8 mouse cellular contexts compared by ENCODE assay signal in genomic region chr3:104782061-104782681, GRCm38 (mm10). TPM values are rescaled to one million over a fixed set of nuclear protein-coding genes. Genes with fewer than 3 reads are reported as not detected.
DNase-seq lines count a peak whose midpoint lies in the region; ATAC-seq and TF ChIP-seq lines count a peak whose summit lies in the region.

No protein-coding gene starts in this region.

- TF ChIP-seq POLR2A in small intestine, adult 2 months (IDR thresholded peaks at IDR 0.05; ENCODE audit: low read depth, low read length): no peak

- no peaks in the 10 kb centered on the region for H3K9me3 ChIP-seq in forebrain, embryonic 10.5 days
- H3K9me3 ChIP-seq in forebrain, embryonic 11.5 days (ENCODE audit: control insufficient read depth, low read length): no peaks in the 10 kb centered on the region
- no peaks in the 10 kb centered on the region for H3K9me3 ChIP-seq in forebrain, embryonic 16.5 days (ENCODE audit: control insufficient read depth, low read length)
- H3K9me3 ChIP-seq in hindbrain, embryonic 14.5 days (ENCODE audit: control insufficient read depth, low read length): no peaks in the 10 kb centered on the region
- no peaks in the 10 kb centered on the region for H3K9me3 ChIP-seq in liver, embryonic 13.5 days (replicated peaks)

- no peaks in the 10 kb centered on the region for H3K36me3 ChIP-seq in forebrain, embryonic 10.5 days (replicated peaks)
- H3K36me3 ChIP-seq in forebrain, embryonic 11.5 days (ENCODE audit: control insufficient read depth, insufficient read depth, low read length): no peaks in the 10 kb centered on the region
- no peaks in the 10 kb centered on the region for H3K36me3 ChIP-seq in forebrain, embryonic 16.5 days (ENCODE audit: control insufficient read depth, insufficient read depth)
- H3K36me3 ChIP-seq in hindbrain, embryonic 14.5 days (replicated peaks; ENCODE audit: control insufficient read depth, insufficient read depth): no peaks in the 10 kb centered on the region
- no peaks in the 10 kb centered on the region for H3K36me3 ChIP-seq in liver, embryonic 13.5 days
- 0 out of 2 replicates have a peak, but pooled peaks cover 1% of the 10 kb centered on the region for H3K36me3 ChIP-seq in small intestine, adult 2 months (ENCODE audit: control insufficient read depth, insufficient read depth, low read length)

- H3K4me1 ChIP-seq in forebrain, embryonic 10.5 days: peaks cover 27% of the 10 kb centered on the region
- H3K4me1 ChIP-seq in forebrain, embryonic 11.5 days (replicated peaks; ENCODE audit: control insufficient read depth, insufficient read depth, low read length): peaks cover 9% of the 10 kb centered on the region
- peaks cover 18% of the 10 kb centered on the region for H3K4me1 ChIP-seq in forebrain, embryonic 16.5 days (replicated peaks; ENCODE audit: control insufficient read depth, insufficient read depth, low read length)
- peaks cover 14% of the 10 kb centered on the region for H3K4me1 ChIP-seq in hindbrain, embryonic 14.5 days (replicated peaks; ENCODE audit: control insufficient read depth, insufficient read depth, low read length)
- H3K4me1 ChIP-seq in liver, embryonic 13.5 days (replicated peaks): peaks cover 24% of the 10 kb centered on the region
- H3K4me1 ChIP-seq in small intestine, adult 2 months (ENCODE audit: control insufficient read depth, insufficient read depth, insufficient read length, low read length): peaks cover 37% of the 10 kb centered on the region

- H3K9ac ChIP-seq in forebrain, embryonic 11.5 days (ENCODE audit: low read length): no peak overlapping the region
- H3K9ac ChIP-seq in forebrain, embryonic 16.5 days (replicated peaks; ENCODE audit: low read depth, low read length): no peak overlapping the region
- no peak overlapping the region for H3K9ac ChIP-seq in hindbrain, embryonic 14.5 days
- H3K9ac ChIP-seq in liver, embryonic 13.5 days: no peak overlapping the region

- peaks cover 100% of the 10 kb centered on the region for H3K27me3 ChIP-seq in forebrain, embryonic 10.5 days (ENCODE audit: poor library complexity, severe bottlenecking)
- peaks cover 54% of the 10 kb centered on the region for H3K27me3 ChIP-seq in forebrain, embryonic 11.5 days (ENCODE audit: control insufficient read depth, insufficient read depth, low read length)
- H3K27me3 ChIP-seq in forebrain, embryonic 16.5 days (replicated peaks; ENCODE audit: control insufficient read depth, insufficient read depth, low read length): peaks cover 60% of the 10 kb centered on the region
- H3K27me3 ChIP-seq in hindbrain, embryonic 14.5 days (ENCODE audit: control insufficient read depth, insufficient read depth, low read length): peaks cover 82% of the 10 kb centered on the region
- H3K27me3 ChIP-seq in liver, embryonic 13.5 days: peaks cover 98% of the 10 kb centered on the region
- H3K27me3 ChIP-seq in small intestine, adult 2 months (ENCODE audit: control insufficient read depth, insufficient read depth, low read length): peaks cover 23% of the 10 kb centered on the region

- H3K27ac ChIP-seq in forebrain, embryonic 10.5 days: no peak overlapping the region
- H3K27ac ChIP-seq in forebrain, embryonic 11.5 days (ENCODE audit: low read depth, low read length): no peak overlapping the region
- H3K27ac ChIP-seq in forebrain, embryonic 16.5 days (ENCODE audit: low read length): no peak overlapping the region
- no peak overlapping the region for H3K27ac ChIP-seq in hindbrain, embryonic 14.5 days
- H3K27ac ChIP-seq in liver, embryonic 13.5 days: no peak overlapping the region
- H3K27ac ChIP-seq in small intestine, adult 2 months (ENCODE audit: insufficient read depth, low read depth, low read length): peak overlapping the region; percentile 67

- 15% methylated on average over 12 of the region's 12 CpGs for WGBS in forebrain, embryonic 10.5 days
- 13% methylated on average over 12 of the region's 12 CpGs for WGBS in forebrain, embryonic 11.5 days
- WGBS in forebrain, embryonic 16.5 days: 14% methylated on average over 12 of the region's 12 CpGs
- 11% methylated on average over 12 of the region's 12 CpGs for WGBS in hindbrain, embryonic 14.5 days
- 20% methylated on average over 12 of the region's 12 CpGs for whole genome bisulfite sequencing in liver, embryonic 13.5 days (ENCODE audit: insufficient replicate concordance)
- WGBS in small intestine, adult 2 months: 32% methylated on average over 12 of the region's 12 CpGs

- no peak overlapping the region; the same call in 1 of the 2 replicates for H3K4me2 ChIP-seq in forebrain, embryonic 11.5 days (ENCODE audit: low read depth, low read length, severe bottlenecking)
- no peak overlapping the region; the same call in 1 of the 2 replicates for H3K4me2 ChIP-seq in forebrain, embryonic 16.5 days (ENCODE audit: low read length)
- H3K4me2 ChIP-seq in hindbrain, embryonic 14.5 days (replicated peaks): peak overlapping the region; percentile 63; the same call in 1 of the 2 replicates
- peak overlapping the region; percentile 78 for H3K4me2 ChIP-seq in liver, embryonic 13.5 days

- no peak for ATAC-seq in forebrain, embryonic 11.5 days (replicated peaks; ENCODE audit: low FRiP score)
- no peak for ATAC-seq in forebrain, embryonic 16.5 days
- no peak for ATAC-seq in hindbrain, embryonic 14.5 days (ENCODE audit: low FRiP score)
- ATAC-seq in liver, embryonic 13.5 days (ENCODE audit: low read depth): no peak

- no peak for DNase-seq in forebrain, embryonic 10.5 days (ENCODE audit: extremely low spot score, low spot score)
- DNase-seq in forebrain, embryonic 11.5 days (ENCODE audit: low spot score): no peak
- DNase-seq in hindbrain, embryonic 14.5 days (ENCODE audit: low spot score): no peak
- DNase-seq in liver, embryonic 13.5 days: no peak
- DNase-seq in layer of hippocampus, adult 11-12 months (ENCODE audit: low spot score): no peak
- DNase-seq in cerebellum, postnatal 25 days: no peak

- peak overlapping the region; percentile 59 for H3K4me3 ChIP-seq in forebrain, embryonic 10.5 days
- no peak overlapping the region for H3K4me3 ChIP-seq in forebrain, embryonic 11.5 days (ENCODE audit: low read depth, low read length)
- peak overlapping the region; percentile 48; the same call in 1 of the 2 replicates for H3K4me3 ChIP-seq in forebrain, embryonic 16.5 days (replicated peaks; ENCODE audit: low read length)
- no peak overlapping the region for H3K4me3 ChIP-seq in hindbrain, embryonic 14.5 days (replicated peaks; ENCODE audit: low read length)
- peak overlapping the region; percentile 59 for H3K4me3 ChIP-seq in liver, embryonic 13.5 days (replicated peaks)
- H3K4me3 ChIP-seq in small intestine, adult 2 months (ENCODE audit: low read depth, low read length): peak overlapping the region; percentile 78

- no peak for TF ChIP-seq CTCF in small intestine, adult 2 months (IDR thresholded peaks at IDR 0.05; ENCODE audit: extremely low read depth, insufficient read length, insufficient replicate concordance, low read depth, low read length)

RNA-seq across cellular contexts. Expression of gene Fam19a3, which starts 0.5 kb away (rescaled TPM):
- not detected in 2 replicates for polyA plus RNA-seq in forebrain, embryonic 10.5 days (2016; fragmentation: Nextera tagmentation; extraction: Ambion mirVana)
- 0.24 TPM in 1 of 2 replicates, not detected in the other for polyA plus RNA-seq in forebrain, embryonic 11.5 days (2014; fragmentation: Nextera tagmentation; extraction: Ambion mirVana)
- 0.16 and 0.17 TPM in 2 replicates for polyA plus RNA-seq in forebrain, embryonic 16.5 days (2015; fragmentation: Nextera tagmentation; extraction: Ambion mirVana)
- polyA plus RNA-seq in hindbrain, embryonic 14.5 days (2014; fragmentation: Nextera tagmentation; extraction: Ambion mirVana): 0.04 and 0.07 TPM in 2 replicates
- not detected in 2 replicates for polyA plus RNA-seq in liver, embryonic 13.5 days (2015; fragmentation: Nextera tagmentation; extraction: Ambion mirVana)
- 0.08 and 0.30 TPM in 2 replicates for polyA plus RNA-seq in small intestine, adult 2 months (2012; rRNA removed)

RNA-seq across cellular contexts. Expression of gene Ppm1j, which starts 1.3 kb away (rescaled TPM):
- 1.4 and 1.6 TPM in 2 replicates for polyA plus RNA-seq in forebrain, embryonic 10.5 days (2016; fragmentation: Nextera tagmentation; extraction: Ambion mirVana)
- 1.1 and 1.2 TPM in 2 replicates for polyA plus RNA-seq in forebrain, embryonic 11.5 days (2014; fragmentation: Nextera tagmentation; extraction: Ambion mirVana)
- 1.8 and 2.3 TPM in 2 replicates for polyA plus RNA-seq in forebrain, embryonic 16.5 days (2015; fragmentation: Nextera tagmentation; extraction: Ambion mirVana)
- polyA plus RNA-seq in hindbrain, embryonic 14.5 days (2014; fragmentation: Nextera tagmentation; extraction: Ambion mirVana): 0.59 and 1.3 TPM in 2 replicates
- 0.37 and 0.59 TPM in 2 replicates for polyA plus RNA-seq in liver, embryonic 13.5 days (2015; fragmentation: Nextera tagmentation; extraction: Ambion mirVana)
- 35.1 and 45.3 TPM in 2 replicates for polyA plus RNA-seq in small intestine, adult 2 months (2012; rRNA removed)

RNA-seq across cellular contexts. Expression of gene Rhoc, which starts 6.0 kb away (rescaled TPM):
- 84.9 and 90.1 TPM in 2 replicates for polyA plus RNA-seq in forebrain, embryonic 10.5 days (2016; fragmentation: Nextera tagmentation; extraction: Ambion mirVana)
- polyA plus RNA-seq in forebrain, embryonic 11.5 days (2014; fragmentation: Nextera tagmentation; extraction: Ambion mirVana): 80.5 and 98.0 TPM in 2 replicates
- 41.1 and 47.7 TPM in 2 replicates for polyA plus RNA-seq in forebrain, embryonic 16.5 days (2015; fragmentation: Nextera tagmentation; extraction: Ambion mirVana)
- 57.7 and 59.6 TPM in 2 replicates for polyA plus RNA-seq in hindbrain, embryonic 14.5 days (2014; fragmentation: Nextera tagmentation; extraction: Ambion mirVana)
- polyA plus RNA-seq in liver, embryonic 13.5 days (2015; fragmentation: Nextera tagmentation; extraction: Ambion mirVana): 19.4 and 21.5 TPM in 2 replicates
- 143 and 197 TPM in 2 replicates for polyA plus RNA-seq in small intestine, adult 2 months (2012; rRNA removed)

RNA-seq across cellular contexts. Expression of gene Mov10, which starts 36.2 kb away (rescaled TPM):
- 16.8 and 19.5 TPM in 2 replicates for polyA plus RNA-seq in forebrain, embryonic 10.5 days (2016; fragmentation: Nextera tagmentation; extraction: Ambion mirVana)
- polyA plus RNA-seq in forebrain, embryonic 11.5 days (2014; fragmentation: Nextera tagmentation; extraction: Ambion mirVana): 13.8 and 15.3 TPM in 2 replicates
- polyA plus RNA-seq in forebrain, embryonic 16.5 days (2015; fragmentation: Nextera tagmentation; extraction: Ambion mirVana): 7.5 and 8.7 TPM in 2 replicates
- 6.8 and 7.8 TPM in 2 replicates for polyA plus RNA-seq in hindbrain, embryonic 14.5 days (2014; fragmentation: Nextera tagmentation; extraction: Ambion mirVana)
- 26.2 and 28.7 TPM in 2 replicates for polyA plus RNA-seq in liver, embryonic 13.5 days (2015; fragmentation: Nextera tagmentation; extraction: Ambion mirVana)
- 34.9 and 46.1 TPM in 2 replicates for polyA plus RNA-seq in small intestine, adult 2 months (2012; rRNA removed)

Comparison
In these comparisons a context has a peak if more than half of its experiments do, and no peak if none do; other contexts are left out.
1. H3K4me3 ChIP-seq: peak in forebrain, embryonic 10.5 days (single experiment), forebrain, embryonic 16.5 days (single experiment), liver, embryonic 13.5 days (single experiment) and small intestine, adult 2 months (single experiment); none in forebrain, embryonic 11.5 days (single experiment) and hindbrain, embryonic 14.5 days (single experiment).
2. H3K4me2 ChIP-seq: peak in hindbrain, embryonic 14.5 days (single experiment) and liver, embryonic 13.5 days (single experiment); none in forebrain, embryonic 11.5 days (single experiment) and forebrain, embryonic 16.5 days (single experiment).
3. RNA of gene Ppm1j, which starts 1.3 kb away (polyA plus RNA-seq): 35.1 to 45.3 TPM in small intestine, adult 2 months; 1.8 to 2.3 TPM in forebrain, embryonic 16.5 days, 1.4 to 1.6 TPM in forebrain, embryonic 10.5 days, 0.59 to 1.3 TPM in hindbrain, embryonic 14.5 days, 1.1 to 1.2 TPM in forebrain, embryonic 11.5 days and 0.37 to 0.59 TPM in liver, embryonic 13.5 days; every median in the first group is over 10 times any median in the second.